Mouse (Mus musculus) adipose tissue, adult 10 weeks (tissue): ENCODE data around the gene Ntrk2. TPM values are rescaled to one million over a fixed set of nuclear protein-coding genes. Genes with fewer than 3 reads are reported as not detected.

ENCODE experiments used
- polyA plus RNA-seq: library from polyadenylated mRNA; stranded (reverse); fragments of 350-450 nt; fragmentation: Illumina TruSeq; extraction: RNeasy Lipid Tissue Mini Kit (QIAGEN cat#74804); gene quantifications from one replicate; pipeline ENCODE4 v1.2.3, GENCODE M21; 2014; ENCODE audit warnings: low read depth, low replicate concordance

The Ntrk2 gene
- polyA plus RNA-seq, result 57.5 TPM

DNA sequence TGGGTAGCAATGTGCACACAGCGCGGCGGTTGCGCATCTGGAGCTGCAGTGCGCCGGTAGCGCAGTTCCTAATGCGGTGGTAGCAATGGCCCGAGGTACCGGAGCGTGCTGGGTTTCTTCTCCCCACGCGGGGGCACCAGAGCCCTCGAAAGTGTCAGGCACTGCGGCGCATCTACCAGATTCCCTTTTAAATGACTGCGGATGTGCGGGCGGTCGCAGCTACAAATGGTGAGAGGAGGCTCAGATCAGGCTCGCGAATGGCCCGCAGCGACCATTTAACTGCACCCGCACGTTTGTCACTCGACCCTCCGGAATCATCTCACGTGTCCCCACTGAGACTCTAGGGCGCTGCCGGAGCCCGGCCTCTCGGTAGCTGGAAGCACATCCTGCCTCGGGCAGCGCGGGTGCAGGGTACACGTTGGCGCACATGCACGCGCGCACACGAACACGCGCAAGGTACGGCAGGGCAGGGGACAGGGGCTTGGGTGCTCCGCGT is at the start of gene Ntrk2:
Gene Ntrk2 (plus strand): TSS at position 173 of the 496 bp plus-strand sequence.

Other genes with a start within 250 kb of the Ntrk2 start
- 11.3 TPM for gene Slc28a3, start 195.7 kb upstream of the Ntrk2 start, polyA plus RNA-seq